Mouse (Mus musculus): ENCODE data around the gene Selenos. TPM values are rescaled to one million over a fixed set of nuclear protein-coding genes. Genes with fewer than 3 reads are reported as not detected.
"Not testable (repeated sequence)": the region's sequence is repeated elsewhere in the genome, so short reads cannot be mapped to it uniquely, and the experiment has no call there.

Gene Selenos
- polyA plus RNA-seq (2012; rRNA removed), result 73.2 and 86.9 TPM in 2 replicates

DNA sequence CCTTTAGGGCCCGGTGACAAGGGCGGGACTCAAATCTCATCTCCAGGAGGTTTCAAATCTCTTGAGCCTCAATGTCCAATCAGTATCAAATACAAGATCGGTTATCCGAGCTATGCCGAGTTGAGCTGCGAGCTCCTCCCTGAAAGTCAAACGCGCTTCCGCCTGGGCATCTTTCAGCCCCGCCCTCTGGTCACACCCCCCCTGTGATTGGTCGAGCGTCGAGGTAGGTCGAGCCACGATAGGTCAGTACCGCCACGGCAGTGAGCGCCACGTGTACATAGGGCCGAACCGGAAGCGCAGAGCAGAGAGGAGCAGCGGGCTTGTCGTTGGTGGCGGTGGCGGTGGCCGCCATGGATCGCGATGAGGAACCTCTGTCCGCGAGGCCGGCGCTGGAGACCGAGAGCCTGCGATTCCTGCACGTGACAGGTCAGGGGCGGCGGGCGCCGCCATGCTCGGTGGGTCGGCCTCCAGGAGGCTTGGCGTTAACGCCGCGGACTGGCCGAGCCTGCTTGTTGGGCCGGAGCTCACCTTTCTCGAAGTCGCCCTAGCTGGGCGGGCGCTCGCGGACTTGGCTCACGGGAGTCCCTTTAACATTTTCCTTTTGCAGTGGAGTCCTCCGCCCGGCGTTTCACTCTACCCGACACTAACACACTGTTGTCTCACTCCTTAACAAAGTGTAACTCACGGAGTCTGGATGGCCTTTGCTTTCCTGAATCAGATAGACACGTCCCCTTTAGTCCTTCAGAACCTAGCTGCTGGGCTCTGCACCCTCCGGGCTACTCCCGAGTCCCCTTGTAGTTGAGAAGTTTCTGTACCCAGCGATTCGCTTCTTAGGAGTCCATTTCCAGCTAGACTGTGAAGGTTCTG, at the start of gene Selenos:
Gene Selenos (plus strand): TSS at position 286 of the 867 bp plus-strand sequence.
- peak; percentile 87 for DNase-seq (ENCODE audit: low spot score)

DNA sequence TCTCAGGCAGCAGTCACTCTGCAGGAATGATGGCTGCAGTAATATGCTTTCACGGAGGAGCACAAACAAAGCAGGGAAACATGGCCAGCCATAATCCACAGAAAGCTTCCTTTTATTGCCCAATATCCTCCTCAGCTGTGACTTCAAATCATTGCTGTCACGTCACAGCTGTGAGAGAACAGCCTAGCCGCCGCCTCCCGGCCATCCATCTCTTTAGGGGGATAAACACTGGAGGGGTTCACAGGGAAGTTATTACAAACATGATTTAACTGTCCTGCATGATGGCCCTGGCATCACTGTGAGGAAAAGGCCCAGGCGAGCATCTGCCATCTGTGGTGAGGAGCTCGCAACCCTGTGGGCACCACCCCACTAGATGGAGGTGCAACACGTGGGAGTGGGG, 42.6 kb upstream of the Selenos start:
- no peak for DNase-seq (ENCODE audit: low spot score)

DNA sequence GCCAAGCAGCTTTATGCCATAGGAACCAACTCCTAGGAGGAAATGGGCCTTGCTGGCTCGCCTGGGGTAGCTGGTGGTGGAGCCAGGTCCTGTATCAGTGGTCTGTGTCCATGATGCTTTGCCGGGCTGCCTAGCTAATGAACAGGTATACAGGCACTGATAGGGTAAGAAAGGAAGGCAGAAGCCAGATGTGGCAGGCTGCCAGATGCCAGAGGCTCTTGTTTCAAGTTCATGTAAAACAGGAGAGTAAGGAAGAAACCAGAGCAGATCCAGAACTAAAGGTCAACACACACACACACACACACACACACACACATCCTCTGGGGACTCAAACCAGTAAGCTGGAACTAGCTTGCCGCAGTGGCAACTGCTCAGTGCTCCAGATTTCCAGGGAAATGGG, 41.2 kb upstream of the Selenos start:
- no peak for DNase-seq (ENCODE audit: low spot score)

DNA sequence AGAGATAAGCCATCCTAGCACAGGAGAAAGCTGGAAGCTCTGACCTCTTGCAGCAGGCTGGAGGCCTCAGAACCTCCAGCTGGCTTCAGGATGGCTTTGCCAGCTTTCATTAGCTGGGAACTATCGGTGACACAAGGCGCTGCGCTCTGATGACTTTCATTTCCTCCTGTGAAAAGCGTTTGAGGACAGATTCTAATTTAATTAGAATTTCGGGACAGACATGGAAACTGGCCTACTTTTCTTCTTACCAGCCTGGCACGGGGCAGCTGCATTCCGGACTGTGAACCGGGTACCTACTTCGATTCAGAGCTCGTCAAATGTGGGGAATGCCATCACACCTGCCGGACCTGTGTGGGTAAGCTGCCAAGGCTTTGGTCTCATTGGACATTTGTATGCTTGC, 40.7 kb upstream of the Selenos start:
- no peak for DNase-seq (ENCODE audit: low spot score)

DNA sequence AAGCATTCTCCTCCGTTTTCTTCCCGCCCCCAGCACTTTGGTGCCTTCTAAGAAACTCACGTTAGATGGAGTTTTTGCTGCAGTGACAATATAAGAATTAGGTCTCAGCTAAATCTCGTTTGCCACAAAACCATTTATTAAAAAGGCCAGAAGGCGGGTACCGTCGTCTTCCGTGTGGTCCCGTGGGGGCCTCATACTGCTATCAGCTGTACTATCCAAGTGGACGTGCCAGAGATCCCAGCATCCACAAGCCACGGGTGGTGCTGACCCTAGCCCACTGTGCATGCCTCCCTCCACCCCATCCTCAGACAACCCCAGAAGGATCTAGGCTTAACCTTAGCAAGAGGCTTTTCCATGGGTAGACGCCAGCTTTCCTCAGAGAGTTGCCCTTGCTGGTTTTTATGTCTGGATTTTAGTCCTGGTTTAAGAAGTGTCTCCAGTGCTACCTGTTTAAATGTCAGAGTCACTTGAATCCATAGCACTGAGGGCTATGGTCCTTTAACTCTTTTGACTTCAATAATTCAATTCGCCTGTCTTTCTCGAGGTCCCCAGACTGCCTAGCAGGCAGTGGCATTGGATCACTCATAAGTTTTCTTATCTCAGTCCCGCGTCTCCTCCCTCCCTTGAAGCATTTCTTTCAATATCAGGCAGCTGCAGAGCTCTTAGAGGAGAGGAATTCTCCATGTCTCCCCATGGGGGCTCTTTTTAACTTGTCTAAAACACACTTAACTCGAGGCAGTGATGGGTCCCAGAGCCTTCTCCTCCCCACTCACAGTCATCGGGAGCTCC, 39.2 kb upstream of the Selenos start:
- no peak for DNase-seq (ENCODE audit: low spot score)

DNA sequence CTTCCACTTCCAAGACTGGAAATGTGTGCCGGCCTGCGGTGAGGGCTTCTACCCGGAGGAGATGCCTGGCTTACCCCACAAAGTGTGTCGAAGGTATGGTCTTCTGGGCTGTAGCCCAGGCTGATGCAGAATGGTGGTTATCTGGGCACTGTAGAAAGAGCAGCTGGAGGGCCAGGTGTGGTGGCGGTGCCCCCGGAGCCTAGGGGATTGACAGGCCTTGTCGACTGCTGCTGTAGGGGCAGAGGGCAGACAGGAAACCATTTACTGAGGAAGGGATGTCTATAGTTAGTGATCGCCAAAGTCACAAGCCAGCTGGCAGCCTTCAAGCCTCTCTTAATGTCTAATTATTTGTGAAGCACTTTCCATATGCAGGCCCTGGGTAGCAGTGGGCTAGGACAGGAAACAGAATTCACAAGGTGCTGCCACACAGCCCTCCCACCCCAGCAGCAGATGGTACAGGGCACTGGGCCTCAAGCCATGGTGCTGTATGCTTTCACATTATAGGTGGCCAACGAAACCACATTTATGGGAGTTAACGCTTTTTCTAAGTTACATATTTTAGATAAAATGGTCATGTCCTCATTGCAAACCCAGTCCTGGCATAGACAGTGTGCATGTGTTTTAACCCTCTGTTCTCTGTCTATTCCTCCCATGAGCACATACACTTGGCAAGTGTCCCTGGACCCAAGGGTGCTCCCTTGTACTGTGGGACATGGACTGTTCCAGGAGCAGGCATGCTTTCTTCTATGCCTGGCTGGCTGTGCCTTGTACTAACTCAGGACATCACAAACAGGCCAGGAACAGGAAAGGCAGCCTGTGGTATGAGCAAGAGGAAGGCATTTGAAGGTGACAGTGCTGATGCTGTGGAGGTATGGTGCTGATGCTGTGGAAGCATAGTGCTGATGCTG, 35.6 kb upstream of the Selenos start, which contains the start of gene Gm45213:
Gene Gm45213 (plus strand): TSS at position 51 of the 908 bp plus-strand sequence.
- DNase-seq (ENCODE audit: low spot score), result no peak

DNA sequence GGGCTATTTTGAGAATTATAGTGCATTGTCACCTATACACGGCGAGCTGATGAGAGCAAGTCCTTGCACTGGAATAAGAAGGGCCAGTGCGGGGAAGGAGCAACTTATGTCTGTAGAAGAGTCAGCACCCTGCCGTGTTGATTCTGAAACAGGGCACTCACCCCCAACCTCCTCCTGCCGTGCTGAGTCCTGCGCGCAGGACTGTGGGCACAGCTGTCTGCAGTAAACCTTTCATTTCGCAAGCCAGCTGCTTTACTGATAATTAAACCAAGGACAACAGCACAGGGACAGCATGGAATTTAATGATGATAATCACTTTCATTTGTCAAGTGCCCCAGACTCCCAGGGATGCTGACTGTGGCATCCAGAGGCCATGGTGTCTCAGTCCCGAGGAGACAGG, 34.8 kb upstream of the Selenos start:
- no peak for DNase-seq (ENCODE audit: low spot score)

DNA sequence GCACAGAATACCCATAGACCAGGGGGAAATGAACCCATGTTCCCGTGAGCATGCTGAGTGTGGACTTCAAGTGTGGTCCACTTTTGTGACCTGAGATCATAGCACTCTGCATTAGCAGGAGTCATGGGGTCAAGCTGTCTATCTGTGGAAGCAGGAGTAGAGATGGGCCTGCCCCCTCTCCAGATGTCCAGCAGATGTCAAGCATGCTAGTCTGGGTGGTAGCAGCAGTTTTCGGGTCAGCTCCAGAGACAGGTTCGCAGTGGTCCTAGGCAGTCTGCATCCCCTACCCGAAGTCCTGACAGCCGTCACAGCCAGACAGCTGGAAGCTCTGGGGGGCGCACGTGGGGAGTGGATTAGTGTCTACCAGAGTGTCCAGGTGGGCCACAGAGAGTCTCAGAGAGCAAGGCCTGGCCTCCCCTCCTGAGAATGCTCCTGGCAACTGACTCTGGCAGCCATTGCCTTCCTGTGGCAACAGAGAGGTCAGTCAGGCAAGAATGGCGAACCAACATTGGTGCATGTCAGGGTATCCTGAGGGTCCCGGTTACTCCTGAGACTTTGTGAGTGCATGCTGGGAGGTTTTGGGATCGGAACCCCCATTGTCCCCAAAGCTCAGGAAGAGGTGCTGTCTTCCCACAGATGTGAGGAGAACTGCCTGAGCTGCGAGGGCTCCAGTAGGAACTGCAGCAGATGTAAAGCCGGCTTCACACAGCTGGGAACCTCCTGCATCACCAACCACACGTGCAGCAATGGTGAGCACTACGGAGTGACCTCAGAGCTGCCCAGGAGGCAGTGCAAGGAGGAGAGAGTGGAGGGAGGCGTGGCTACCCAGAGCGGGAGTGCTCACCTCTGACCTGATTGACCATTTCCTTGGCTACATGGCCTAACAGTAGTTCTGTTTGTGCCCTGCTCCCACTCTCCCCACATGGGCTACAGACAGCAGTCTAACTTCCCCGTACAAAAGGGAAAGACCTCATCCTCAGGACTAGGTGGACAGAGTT, 32.2 kb upstream of the Selenos start:
- no peak for DNase-seq (ENCODE audit: low spot score)

DNA sequence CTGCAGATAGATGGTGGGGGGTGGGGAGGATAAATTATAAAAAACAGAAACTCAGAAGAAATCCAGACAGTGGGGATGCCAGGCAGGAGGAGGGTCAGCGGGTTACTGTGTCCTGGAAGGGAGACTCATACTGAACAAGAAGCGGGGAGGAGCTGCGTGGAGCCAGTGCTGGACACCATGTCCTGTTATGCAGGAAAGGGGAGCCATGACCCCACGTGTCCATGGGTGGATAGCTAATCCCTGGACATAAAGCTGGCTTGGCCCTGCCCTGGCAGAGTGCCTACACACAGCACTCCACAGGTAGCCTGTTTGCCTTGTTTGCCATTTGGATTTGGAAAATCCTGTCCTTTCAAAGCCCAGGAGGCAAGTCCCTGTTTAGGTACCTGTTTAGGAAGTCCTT, 31.5 kb upstream of the Selenos start:
- DNase-seq (ENCODE audit: low spot score), result no peak

DNA sequence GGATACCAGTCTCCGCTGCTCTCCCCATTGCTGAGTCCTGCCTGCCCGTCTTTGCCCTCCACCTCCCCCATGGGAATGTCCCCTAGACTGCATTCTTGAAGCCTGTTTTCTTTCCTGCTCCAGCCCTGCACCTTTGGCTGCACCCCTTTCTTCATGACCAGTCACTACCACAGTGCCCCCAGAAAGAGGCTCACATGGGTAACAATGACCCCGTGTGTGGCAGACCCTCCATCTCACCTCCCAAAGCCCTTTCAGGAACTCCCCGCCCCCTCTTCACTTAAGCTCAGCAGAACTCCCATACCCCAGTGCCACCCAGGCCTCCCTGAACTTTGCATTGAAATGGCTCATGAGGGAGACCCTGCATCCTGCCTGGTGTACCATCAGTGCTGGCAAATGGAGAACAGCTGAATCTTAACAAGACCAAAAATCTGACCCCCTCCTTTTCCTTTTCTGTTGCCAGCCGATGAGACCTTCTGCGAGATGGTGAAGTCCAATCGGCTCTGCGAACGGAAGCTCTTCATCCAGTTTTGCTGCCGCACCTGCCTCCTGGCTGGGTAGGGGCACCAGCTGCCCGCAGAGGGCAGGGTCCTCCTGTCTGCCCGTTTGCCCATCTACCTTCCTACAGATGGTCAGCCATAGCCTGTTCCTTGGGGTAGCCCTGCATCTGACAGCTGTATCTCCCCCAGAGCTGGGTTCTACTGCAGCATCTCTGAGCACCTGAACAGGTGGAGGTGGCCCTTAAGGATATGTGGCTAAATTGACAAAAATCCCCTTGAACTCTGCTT, 30.8 kb upstream of the Selenos start:
- DNase-seq (ENCODE audit: low spot score), result no peak

DNA sequence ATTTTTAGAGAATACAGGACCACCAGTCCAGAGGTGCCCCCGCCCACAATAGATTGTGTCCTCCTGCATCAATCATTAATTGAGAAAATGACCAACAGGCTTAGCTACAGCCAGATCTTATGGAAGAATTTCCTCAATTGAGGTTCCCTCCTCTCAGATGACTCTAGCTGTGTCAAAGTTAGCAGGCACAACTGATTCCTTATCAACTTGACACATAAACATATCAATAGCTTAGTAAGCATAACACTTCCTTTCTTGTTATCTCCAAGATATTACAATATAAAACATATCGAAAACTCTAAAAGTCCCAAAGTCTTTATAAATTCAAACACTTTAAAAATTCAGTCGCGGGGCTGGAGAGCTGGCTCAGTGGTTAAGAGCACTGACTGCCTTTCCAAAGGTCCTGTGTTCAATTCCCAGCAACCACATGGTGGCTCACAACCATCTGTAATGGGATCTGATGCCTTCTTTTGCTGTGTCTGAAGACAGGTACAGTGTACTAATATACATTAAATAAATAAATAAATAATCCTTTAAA, 25.4 kb upstream of the Selenos start:
- DNase-seq (ENCODE audit: low spot score), result no peak

DNA sequence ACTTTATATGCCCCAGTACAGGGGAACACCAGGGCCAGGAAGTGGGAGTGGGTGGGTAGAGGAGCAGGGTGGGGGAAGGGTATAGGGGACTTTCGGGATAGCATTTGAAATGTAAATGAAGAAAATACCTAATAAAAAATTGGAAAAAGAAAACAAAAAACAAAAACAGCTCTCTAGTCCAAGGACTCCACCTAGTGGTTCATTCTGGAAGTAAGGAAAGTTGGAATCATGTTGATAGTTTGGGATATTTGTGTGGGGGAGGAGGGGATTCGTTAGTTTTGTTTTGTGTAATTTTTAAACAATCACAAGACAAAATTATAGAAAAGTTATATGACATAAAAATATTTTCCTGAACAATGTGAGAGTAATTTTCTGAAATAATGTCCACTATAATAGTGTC, 24.1 kb upstream of the Selenos start:
- DNase-seq (ENCODE audit: low spot score), result not testable (repeated sequence)

DNA sequence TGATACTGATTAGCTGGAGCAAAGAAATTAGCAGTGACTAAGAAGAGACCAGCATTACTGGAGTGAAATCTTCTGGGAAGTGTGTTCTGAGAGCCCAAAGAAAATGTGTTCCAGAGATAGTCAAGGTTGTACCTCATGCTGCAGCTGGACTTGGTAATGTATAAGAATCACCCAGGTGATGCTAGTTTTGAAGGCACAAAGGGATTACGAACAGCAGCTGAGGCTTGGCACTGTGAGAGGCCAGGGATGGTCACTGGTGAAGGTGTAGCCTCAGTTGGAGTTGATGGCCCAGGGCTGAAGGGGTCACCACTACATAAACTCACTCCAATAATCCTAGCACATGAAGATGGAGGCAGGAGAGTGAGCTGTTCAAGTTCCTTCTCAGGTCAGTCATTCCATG, 20.7 kb upstream of the Selenos start, which contains the start of gene Snrpa1:
Gene Snrpa1 (plus strand): TSS at position 301 of the 400 bp plus-strand sequence.
- no peak for DNase-seq (ENCODE audit: low spot score)

DNA sequence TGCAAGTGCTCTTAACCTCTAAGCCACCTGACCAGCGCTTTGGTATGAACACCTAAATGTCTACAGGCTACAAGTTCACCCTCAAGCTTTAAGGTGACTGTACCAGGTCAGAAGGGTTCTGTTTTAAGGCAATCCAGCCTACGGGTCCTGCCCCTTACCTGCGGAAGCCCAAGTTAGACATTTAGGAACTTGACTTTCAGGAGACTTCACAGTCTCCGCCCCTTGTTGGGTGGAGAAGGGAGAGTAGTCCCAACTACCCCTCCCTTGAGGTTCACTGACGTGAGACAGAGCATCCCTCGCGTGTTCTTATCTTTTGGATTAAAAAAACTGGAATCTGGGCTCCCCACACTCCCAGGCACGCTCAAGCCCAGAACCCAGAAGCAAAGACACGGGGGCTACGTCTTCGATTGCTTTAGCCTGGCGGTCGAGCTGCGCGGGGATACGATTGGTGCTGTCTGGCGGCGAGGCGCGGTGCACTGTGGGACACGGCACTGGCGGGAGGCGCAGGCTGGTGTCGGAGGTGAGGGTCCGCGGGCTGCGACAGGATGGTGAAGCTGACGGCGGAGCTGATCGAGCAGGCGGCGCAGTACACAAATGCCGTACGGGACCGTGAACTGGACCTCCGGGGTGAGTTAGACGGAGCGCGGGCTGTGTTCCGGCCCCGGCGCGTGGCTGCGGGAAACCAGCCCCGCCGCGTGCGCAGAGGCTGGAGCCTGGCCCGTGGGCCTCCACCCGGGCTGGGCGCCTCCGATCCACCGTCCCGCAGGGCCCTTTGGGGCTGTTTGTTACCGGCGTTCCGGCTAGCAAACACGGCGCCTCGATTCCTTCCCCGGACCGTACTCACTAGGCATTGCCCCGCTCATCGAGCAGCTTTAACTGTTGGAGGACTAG, 19.1 kb upstream of the Selenos start:
- DNase-seq (ENCODE audit: low spot score), result peak; percentile 85

DNA sequence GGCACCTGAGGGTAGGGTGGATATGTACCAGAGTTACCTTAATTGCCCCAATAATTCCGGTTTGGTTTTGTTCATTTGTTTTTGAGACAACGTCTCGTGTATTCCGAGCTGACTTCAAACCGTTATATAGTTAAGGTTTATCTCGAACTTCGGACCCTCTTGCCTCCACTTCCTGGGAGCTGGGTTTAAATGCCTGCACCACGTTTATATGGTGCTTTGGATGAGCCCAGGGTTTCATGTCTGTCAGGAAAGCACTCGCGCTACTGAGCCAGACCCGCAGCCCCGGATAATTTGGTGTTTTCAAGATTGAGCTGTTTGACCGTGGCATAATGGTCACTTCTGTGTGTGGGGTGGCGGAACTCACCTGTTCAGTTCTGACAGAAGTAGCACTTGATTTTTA, 18.4 kb upstream of the Selenos start:
- no peak for DNase-seq (ENCODE audit: low spot score)

DNA sequence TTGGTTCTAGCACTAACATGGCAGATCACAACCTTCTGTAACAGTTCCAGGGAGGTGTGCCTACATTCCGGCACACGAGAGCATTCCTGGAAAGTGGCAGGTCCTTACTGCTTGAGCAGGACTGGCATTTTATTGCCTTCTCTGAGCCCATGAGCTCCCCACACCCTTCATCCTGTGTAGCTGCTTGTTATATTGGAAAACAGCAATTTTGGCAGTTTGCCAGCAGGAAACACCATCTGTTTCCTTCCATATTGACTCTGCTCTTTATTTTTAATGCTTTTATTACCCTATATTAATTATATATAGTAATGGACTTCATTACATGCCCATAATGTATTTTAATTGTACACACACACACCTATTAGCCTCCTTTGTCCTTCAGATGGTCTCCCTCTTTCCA, 3.0 kb upstream of the Selenos start:
- no peak for DNase-seq (ENCODE audit: low spot score)

DNA sequence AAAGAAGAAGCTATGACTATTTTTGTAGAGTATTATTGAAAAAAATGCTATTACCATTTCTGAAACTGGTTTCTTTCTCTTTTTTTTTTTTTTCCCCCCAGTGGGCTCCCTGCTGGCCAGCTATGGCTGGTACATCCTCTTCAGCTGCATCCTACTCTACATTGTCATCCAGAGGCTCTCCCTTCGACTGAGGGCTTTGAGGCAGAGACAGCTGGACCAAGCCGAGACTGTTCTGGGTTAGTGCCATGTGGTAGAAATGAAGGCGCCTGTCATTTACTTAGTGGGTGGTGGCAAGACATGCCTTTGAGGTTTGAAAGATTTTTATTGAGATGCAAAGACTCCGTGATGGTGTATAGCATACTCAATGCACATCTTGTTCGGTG, 773 bp downstream of the Selenos start:
- DNase-seq (ENCODE audit: low spot score), result no peak

DNA sequence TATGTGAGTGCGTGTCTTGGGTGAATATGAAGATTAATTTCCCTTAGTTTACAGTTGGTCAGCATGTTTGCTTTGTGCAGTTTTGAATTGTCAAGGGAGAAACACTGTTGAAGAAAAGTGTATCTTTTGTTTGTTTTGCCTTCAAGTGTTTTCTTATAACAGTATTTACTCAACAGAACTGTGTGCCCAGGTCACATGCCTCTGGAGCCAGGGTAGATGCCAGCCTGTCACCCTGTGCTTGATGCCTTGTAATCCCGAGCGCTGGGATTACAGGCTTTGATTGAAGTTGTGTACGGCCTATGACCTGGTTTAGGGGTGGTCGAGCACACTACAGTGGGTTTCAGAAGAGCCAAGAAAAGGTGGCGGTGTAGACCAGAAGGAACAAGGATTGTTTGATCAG, 4.3 kb downstream of the Selenos start:
- no peak for DNase-seq (ENCODE audit: low spot score)
